Mouse (Mus musculus): ENCODE results near the gene Basp1. TPM values are rescaled to one million over a fixed set of nuclear protein-coding genes. Genes with fewer than 3 reads are reported as not detected.
A peak's percentile ranks its signal among the peaks of the same experiment; 100 is the strongest.
"Not testable (repeated sequence)": the region's sequence is repeated elsewhere in the genome, so short reads cannot be mapped to it uniquely, and the experiment has no call there.

Basp1 gene
- polyA plus RNA-seq (2015; fragmentation: Nextera tagmentation; extraction: Ambion mirVana) = 148 and 150 TPM in 2 replicates

- peak; percentile 60 for ATAC-seq
- Histone ChIP-seq H3K27me3 (replicated peaks; ENCODE audit: control insufficient read depth, insufficient read depth, low read length) (no peaks in the 10 kb centered on the region), H3K9me3 (ENCODE audit: control insufficient read depth, low read length) (no peaks in the 10 kb centered on the region), H3K4me1 (ENCODE audit: control insufficient read depth, insufficient read depth, low read depth, low read length) (peaks cover 27% of the 10 kb centered on the region), H3K36me3 (ENCODE audit: control insufficient read depth, insufficient read depth, low read length) (no peaks in the 10 kb centered on the region), H3K4me2 (ENCODE audit: low read length) (peak within 1 kb of the TSS; percentile 66), H3K27ac (ENCODE audit: low read depth, low read length) (peak within 1 kb of the TSS; percentile 100), H3K4me3 (ENCODE audit: low read length) (peak within 1 kb of the TSS; percentile 97), H3K9ac (ENCODE audit: low read depth, low read length) (peak within 1 kb of the TSS; percentile 100)
- under 1% methylated on average over 39 of the region's 60 CpGs for WGBS
These were observed at the start of gene Basp1 for GRCm38 (mm10) chr15:25413378-25413901. Basp1 (minus strand) TSS chr15:25413764.

GRCm38 (mm10) chr15:25463076-25463475 lies 49.5 kb upstream of the Basp1 start:
- not testable (repeated sequence) for H3K4me1 ChIP-seq (ENCODE audit: control insufficient read depth, insufficient read depth, low read depth, low read length); H3K4me2 ChIP-seq (ENCODE audit: low read length); ATAC-seq; H3K9ac ChIP-seq (ENCODE audit: low read depth, low read length); H3K36me3 ChIP-seq (ENCODE audit: control insufficient read depth, insufficient read depth, low read length); H3K27me3 ChIP-seq (replicated peaks; ENCODE audit: control insufficient read depth, insufficient read depth, low read length); H3K27ac ChIP-seq (ENCODE audit: low read depth, low read length); H3K9me3 ChIP-seq (ENCODE audit: control insufficient read depth, low read length); H3K4me3 ChIP-seq (ENCODE audit: low read length)

- no peak overlapping the region for H3K4me3 ChIP-seq (ENCODE audit: low read length)
- H3K27ac ChIP-seq (ENCODE audit: low read depth, low read length) = no peak overlapping the region
- no peaks in the 10 kb centered on the region for H3K36me3 ChIP-seq (ENCODE audit: control insufficient read depth, insufficient read depth, low read length)
- ATAC-seq = no peak
- no peaks in the 10 kb centered on the region for H3K4me1 ChIP-seq (ENCODE audit: control insufficient read depth, insufficient read depth, low read depth, low read length)
- no peaks in the 10 kb centered on the region; the same call in 1 of the 2 replicates for H3K9me3 ChIP-seq (ENCODE audit: control insufficient read depth, low read length)
- no peak overlapping the region for H3K9ac ChIP-seq (ENCODE audit: low read depth, low read length)
- WGBS = 76% methylated on average over 6 of the region's 6 CpGs
- H3K4me2 ChIP-seq (ENCODE audit: low read length) = no peak overlapping the region
- no peaks in the 10 kb centered on the region for H3K27me3 ChIP-seq (replicated peaks; ENCODE audit: control insufficient read depth, insufficient read depth, low read length)
These were observed 48.6 kb upstream of the Basp1 start for GRCm38 (mm10) chr15:25462056-25462762.

- Histone ChIP-seq H3K27ac (ENCODE audit: low read depth, low read length) (no peak overlapping the region), H3K9me3 (ENCODE audit: control insufficient read depth, low read length) (no peaks in the 10 kb centered on the region), H3K36me3 (ENCODE audit: control insufficient read depth, insufficient read depth, low read length) (no peaks in the 10 kb centered on the region), H3K27me3 (replicated peaks; ENCODE audit: control insufficient read depth, insufficient read depth, low read length) (no peaks in the 10 kb centered on the region), H3K9ac (ENCODE audit: low read depth, low read length) (no peak overlapping the region), H3K4me1 (ENCODE audit: control insufficient read depth, insufficient read depth, low read depth, low read length) (no peaks in the 10 kb centered on the region), H3K4me3 (ENCODE audit: low read length) (no peak overlapping the region), H3K4me2 (ENCODE audit: low read length) (no peak overlapping the region)
- 58% methylated on average over 7 of the region's 7 CpGs for WGBS
- no peak for ATAC-seq
These were observed 46.3 kb upstream of the Basp1 start for GRCm38 (mm10) chr15:25459901-25460300.

- ATAC-seq = no peak
- Histone ChIP-seq H3K36me3 (ENCODE audit: control insufficient read depth, insufficient read depth, low read length) (no peaks in the 10 kb centered on the region), H3K4me2 (ENCODE audit: low read length) (no peak overlapping the region), H3K4me3 (ENCODE audit: low read length) (no peak overlapping the region), H3K9me3 (ENCODE audit: control insufficient read depth, low read length) (no peaks in the 10 kb centered on the region), H3K27me3 (replicated peaks; ENCODE audit: control insufficient read depth, insufficient read depth, low read length) (no peaks in the 10 kb centered on the region), H3K9ac (ENCODE audit: low read depth, low read length) (no peak overlapping the region), H3K27ac (ENCODE audit: low read depth, low read length) (no peak overlapping the region), H3K4me1 (ENCODE audit: control insufficient read depth, insufficient read depth, low read depth, low read length) (no peaks in the 10 kb centered on the region)
- 67% methylated on average over 2 of the region's 2 CpGs for WGBS
These were observed 43.9 kb upstream of the Basp1 start for GRCm38 (mm10) chr15:25457421-25457820.

- H3K9me3 ChIP-seq (ENCODE audit: control insufficient read depth, low read length) = no peaks in the 10 kb centered on the region
- H3K9ac ChIP-seq (ENCODE audit: low read depth, low read length) = no peak overlapping the region
- WGBS = 91% methylated on average over 3 of the region's 3 CpGs
- no peaks in the 10 kb centered on the region for H3K36me3 ChIP-seq (ENCODE audit: control insufficient read depth, insufficient read depth, low read length)
- H3K27me3 ChIP-seq (replicated peaks; ENCODE audit: control insufficient read depth, insufficient read depth, low read length) = no peaks in the 10 kb centered on the region
- ATAC-seq = no peak
- no peaks in the 10 kb centered on the region for H3K4me1 ChIP-seq (ENCODE audit: control insufficient read depth, insufficient read depth, low read depth, low read length)
- no peak overlapping the region for H3K27ac ChIP-seq (ENCODE audit: low read depth, low read length)
- H3K4me2 ChIP-seq (ENCODE audit: low read length) = no peak overlapping the region
- H3K4me3 ChIP-seq (ENCODE audit: low read length) = no peak overlapping the region
These were observed 40.0 kb upstream of the Basp1 start for GRCm38 (mm10) chr15:25453538-25453937.

GRCm38 (mm10) chr15:25449348-25449747 lies 35.8 kb upstream of the Basp1 start:
- H3K9me3 ChIP-seq (ENCODE audit: control insufficient read depth, low read length) = no peaks in the 10 kb centered on the region
- no peak overlapping the region for H3K9ac ChIP-seq (ENCODE audit: low read depth, low read length)
- H3K36me3 ChIP-seq (ENCODE audit: control insufficient read depth, insufficient read depth, low read length) = no peaks in the 10 kb centered on the region
- H3K27me3 ChIP-seq (replicated peaks; ENCODE audit: control insufficient read depth, insufficient read depth, low read length) = no peaks in the 10 kb centered on the region
- ATAC-seq = no peak
- 46% methylated on average over 1 of the region's 1 CpGs for WGBS
- no peak overlapping the region for H3K27ac ChIP-seq (ENCODE audit: low read depth, low read length)
- H3K4me3 ChIP-seq (ENCODE audit: low read length) = no peak overlapping the region
- H3K4me2 ChIP-seq (ENCODE audit: low read length) = no peak overlapping the region
- H3K4me1 ChIP-seq (ENCODE audit: control insufficient read depth, insufficient read depth, low read depth, low read length) = peaks cover 8% of the 10 kb centered on the region; the same call in 1 of the 2 replicates

- Histone ChIP-seq H3K27me3 (replicated peaks; ENCODE audit: control insufficient read depth, insufficient read depth, low read length) (no peaks in the 10 kb centered on the region), H3K36me3 (ENCODE audit: control insufficient read depth, insufficient read depth, low read length) (no peaks in the 10 kb centered on the region), H3K4me3 (ENCODE audit: low read length) (no peak overlapping the region), H3K4me2 (ENCODE audit: low read length) (no peak overlapping the region), H3K27ac (ENCODE audit: low read depth, low read length) (no peak overlapping the region), H3K9ac (ENCODE audit: low read depth, low read length) (no peak overlapping the region), H3K4me1 (ENCODE audit: control insufficient read depth, insufficient read depth, low read depth, low read length) (peaks cover 8% of the 10 kb centered on the region; the same call in 1 of the 2 replicates), H3K9me3 (ENCODE audit: control insufficient read depth, low read length) (no peaks in the 10 kb centered on the region)
- 74% methylated on average over 4 of the region's 4 CpGs for WGBS
- no peak for ATAC-seq
These were observed 35.3 kb upstream of the Basp1 start for GRCm38 (mm10) chr15:25448703-25449340.

- H3K4me2 ChIP-seq (ENCODE audit: low read length) = no peak overlapping the region
- no peaks in the 10 kb centered on the region for H3K27me3 ChIP-seq (replicated peaks; ENCODE audit: control insufficient read depth, insufficient read depth, low read length)
These were observed 33.6 kb upstream of the Basp1 start for GRCm38 (mm10) chr15:25447136-25447535.

More at GRCm38 (mm10) chr15:25447136-25447535, 33.6 kb upstream of the Basp1 start:
- Histone ChIP-seq H3K9me3 (ENCODE audit: control insufficient read depth, low read length) (no peaks in the 10 kb centered on the region), H3K36me3 (ENCODE audit: control insufficient read depth, insufficient read depth, low read length) (no peaks in the 10 kb centered on the region), H3K9ac (ENCODE audit: low read depth, low read length) (no peak overlapping the region), H3K4me3 (ENCODE audit: low read length) (no peak overlapping the region), H3K27ac (ENCODE audit: low read depth, low read length) (no peak overlapping the region), H3K4me1 (ENCODE audit: control insufficient read depth, insufficient read depth, low read depth, low read length) (peaks cover 8% of the 10 kb centered on the region; the same call in 1 of the 2 replicates)
- WGBS = 61% methylated on average over 6 of the region's 6 CpGs
- no peak for ATAC-seq

All from hindbrain, embryonic 16.5 days (tissue).